Mouse (Mus musculus) limb, embryonic 13.5 days (tissue): Measurements from ENCODE around the gene Camta1. TPM values are rescaled to one million over a fixed set of nuclear protein-coding genes. Genes with fewer than 3 reads are reported as not detected.
A peak's percentile ranks its signal among the peaks of the same experiment; 100 is the strongest.

Experiments used
- ATAC-seq: fragments of 200-750 bp; cut with Nextera tagmentation; 2 replicates; pipeline ENCODE4 v1.8.0; 2017; ENCODE audit warnings: low read depth, moderate number of reproducible peaks, moderate TSS enrichment; ENCODE audit not compliant: low FRiP score
- H3K27ac ChIP-seq: fragments of 300-500 bp; sonication (generic); 2 replicates; pipeline ENCODE4 v1.5.1; 2015; ENCODE audit warnings: inconsistent platforms, mild to moderate bottlenecking, moderate library complexity
- H3K27me3 ChIP-seq: fragments of 300-500 bp; sonication (generic); 2 replicates; pipeline ENCODE4 v1.6.1; 2015; ENCODE audit warnings: mild to moderate bottlenecking, inconsistent platforms
- H3K36me3 ChIP-seq: fragments of 300-500 bp; sonication (generic); 2 replicates; pipeline ENCODE4 v1.6.1; 2015; ENCODE audit warnings: inconsistent platforms, mild to moderate bottlenecking, moderate library complexity
- H3K4me1 ChIP-seq: fragments of 300-500 bp; sonication (generic); 2 replicates; pipeline ENCODE4 v1.6.1; 2015; ENCODE audit warnings: inconsistent platforms
- H3K4me2 ChIP-seq: fragments of 300-500 bp; sonication (generic); replicated peaks from 2 replicates; pipeline ENCODE4 v1.6.1; 2015; ENCODE audit warnings: inconsistent platforms, mild to moderate bottlenecking, moderate library complexity
- H3K4me3 ChIP-seq: fragments of 300-500 bp; sonication (generic); 2 replicates; pipeline ENCODE4 v1.5.1; 2015; ENCODE audit warnings: moderate library complexity, mild to moderate bottlenecking, inconsistent platforms
- H3K9ac ChIP-seq: fragments of 300-500 bp; sonication (generic); 2 replicates; pipeline ENCODE4 v1.6.1; 2015; ENCODE audit warnings: mild to moderate bottlenecking, inconsistent platforms
- H3K9me3 ChIP-seq: fragments of 300-500 bp; sonication (generic); 2 replicates; pipeline ENCODE4 v1.6.1; 2016; ENCODE audit warnings: inconsistent platforms
- WGBS: fragments of 180-500 bp; shearing (Covaris S2); methylation state at CpG from one replicate; pipeline ENCODE4 v1.1.7; 2015; 5-methylcytosine and 5-hydroxymethylcytosine counted together
- polyA plus RNA-seq: library from polyadenylated mRNA; unstranded; fragments of >200 nt; fragmentation: Nextera tagmentation; extraction: Ambion mirVana; gene quantifications from 2 replicates; pipeline ENCODE4 v1.2.1, GENCODE M21; 2015

Camta1 gene
- polyA plus RNA-seq, 1 experiment from 2014 or later = 93.5 TPM

DNA sequence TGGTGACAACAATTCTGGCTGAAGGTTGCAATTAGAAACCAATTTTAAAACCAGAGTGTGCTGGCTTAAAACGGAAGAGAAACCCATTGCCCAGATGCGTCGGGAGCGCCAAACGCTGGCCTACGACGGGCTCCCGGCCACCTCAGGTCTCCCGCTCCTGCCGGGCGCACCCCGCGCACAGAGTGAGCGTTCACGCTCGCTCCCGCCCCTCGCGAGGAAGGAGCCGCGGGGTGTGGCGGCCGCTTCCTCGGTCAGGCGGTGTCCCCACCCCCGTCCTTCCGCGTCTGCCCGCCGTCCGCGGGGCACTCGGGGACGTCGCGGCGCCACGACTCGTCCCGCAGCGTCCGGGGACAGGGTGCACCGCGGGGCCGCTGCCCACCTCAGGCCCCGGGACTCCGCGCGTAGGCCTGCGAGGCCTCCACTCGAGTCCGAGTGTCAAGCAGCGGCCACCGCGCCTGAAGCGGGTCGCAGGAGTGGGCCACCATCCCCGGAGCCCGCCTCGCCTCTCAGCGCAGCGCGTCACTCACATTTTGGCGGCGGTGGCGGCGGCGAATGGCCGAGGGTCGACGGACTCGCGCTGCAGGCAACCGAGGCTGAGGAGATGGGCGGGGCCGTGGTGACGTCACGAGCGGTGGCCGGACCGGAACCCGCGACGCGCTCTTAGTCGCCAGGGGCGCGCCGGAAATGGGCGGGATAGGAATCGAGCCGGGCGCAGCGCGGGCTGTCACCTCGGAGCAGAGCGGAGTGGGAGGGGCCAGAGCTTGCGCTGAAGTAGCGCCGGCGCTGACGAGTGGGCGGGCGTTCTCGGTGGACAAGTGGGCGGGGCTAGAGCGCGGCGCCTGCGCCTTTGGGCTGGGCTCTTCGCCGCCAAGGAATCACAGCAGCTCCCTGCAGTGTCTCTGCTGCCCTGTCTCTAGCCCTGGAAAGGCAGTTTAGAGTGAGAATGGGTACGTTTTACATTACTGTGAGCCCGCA is 804.0 kb downstream of the Camta1 start, which contains the start of gene Vamp3:
Vamp3 (minus strand) TSS at position 617 of the 975 bp plus-strand sequence.
- H3K4me1 ChIP-seq = peaks cover 14% of the 10 kb centered on the region
- peaks cover 7% of the 10 kb centered on the region; the same call in 1 of the 2 replicates for H3K9me3 ChIP-seq
- H3K36me3 ChIP-seq = peaks cover 24% of the 10 kb centered on the region
- WGBS = under 1% methylated on average over 104 of the region's 114 CpGs
- peak within 1 kb of the TSS; percentile 84 for H3K9ac ChIP-seq
- H3K4me2 ChIP-seq = peak within 1 kb of the TSS; percentile 77
- peak within 1 kb of the TSS; percentile 87 for H3K27ac ChIP-seq
- ATAC-seq = peak; percentile 99
- no peaks in the 10 kb centered on the region for H3K27me3 ChIP-seq
- peak within 1 kb of the TSS; percentile 75 for H3K4me3 ChIP-seq

DNA sequence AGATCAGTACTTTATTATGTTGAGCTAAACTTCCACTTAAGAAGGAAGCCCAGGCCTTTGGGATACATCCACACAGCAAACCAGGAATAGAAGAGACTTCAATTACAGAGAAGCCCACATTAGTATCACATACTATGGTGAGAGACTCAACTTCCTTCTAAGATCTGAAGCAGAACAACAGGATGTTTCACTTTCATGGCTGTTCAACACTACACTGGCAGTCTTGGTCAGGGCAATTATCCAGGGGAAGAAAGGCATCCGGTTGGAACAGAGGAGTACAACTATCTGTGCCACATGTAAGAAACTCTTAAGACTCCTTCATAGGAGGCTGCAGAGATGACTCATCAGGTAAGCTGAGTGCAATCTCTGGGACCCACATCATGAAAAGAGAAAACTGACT is 810.5 kb downstream of the Camta1 start:
- no peaks in the 10 kb centered on the region for H3K9me3 ChIP-seq
- ATAC-seq = no peak
- H3K27me3 ChIP-seq = no peaks in the 10 kb centered on the region
- H3K27ac ChIP-seq = no peak overlapping the region
- peaks cover 78% of the 10 kb centered on the region for H3K36me3 ChIP-seq
- no peak overlapping the region for H3K9ac ChIP-seq
- H3K4me1 ChIP-seq = 0 out of 2 replicates have a peak, but pooled peaks cover 1% of the 10 kb centered on the region
- no peak overlapping the region for H3K4me3 ChIP-seq
- 88% methylated on average over 1 of the region's 1 CpGs for WGBS
- no peak overlapping the region for H3K4me2 ChIP-seq

DNA sequence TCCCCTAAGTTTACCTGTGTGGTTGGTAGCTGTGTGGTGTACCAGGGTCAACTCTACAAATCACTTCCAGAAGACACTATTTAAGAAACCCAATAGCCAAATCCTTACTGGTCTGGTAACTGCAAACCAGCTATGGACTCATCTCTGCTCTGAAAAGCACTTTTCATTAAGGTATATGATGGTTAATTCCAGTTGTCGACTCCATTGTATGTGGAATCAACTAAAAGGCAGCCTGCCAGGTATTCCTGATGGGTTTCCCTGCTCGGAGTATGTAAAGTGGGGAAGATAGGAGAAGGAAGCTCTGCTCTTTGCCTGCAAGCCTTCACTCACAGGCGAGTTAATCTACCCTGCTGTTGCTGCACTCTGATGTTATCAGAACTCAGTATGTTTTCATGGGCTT is 815.2 kb downstream of the Camta1 start:
- Histone ChIP-seq H3K27ac (no peak overlapping the region), H3K4me3 (no peak overlapping the region), H3K27me3 (no peaks in the 10 kb centered on the region), H3K9ac (no peak overlapping the region), H3K4me2 (no peak overlapping the region), H3K36me3 (peaks cover 46% of the 10 kb centered on the region), H3K9me3 (no peaks in the 10 kb centered on the region), H3K4me1 (peaks cover 17% of the 10 kb centered on the region)
- WGBS = 90% methylated on average over 3 of the region's 3 CpGs
- ATAC-seq = no peak

DNA sequence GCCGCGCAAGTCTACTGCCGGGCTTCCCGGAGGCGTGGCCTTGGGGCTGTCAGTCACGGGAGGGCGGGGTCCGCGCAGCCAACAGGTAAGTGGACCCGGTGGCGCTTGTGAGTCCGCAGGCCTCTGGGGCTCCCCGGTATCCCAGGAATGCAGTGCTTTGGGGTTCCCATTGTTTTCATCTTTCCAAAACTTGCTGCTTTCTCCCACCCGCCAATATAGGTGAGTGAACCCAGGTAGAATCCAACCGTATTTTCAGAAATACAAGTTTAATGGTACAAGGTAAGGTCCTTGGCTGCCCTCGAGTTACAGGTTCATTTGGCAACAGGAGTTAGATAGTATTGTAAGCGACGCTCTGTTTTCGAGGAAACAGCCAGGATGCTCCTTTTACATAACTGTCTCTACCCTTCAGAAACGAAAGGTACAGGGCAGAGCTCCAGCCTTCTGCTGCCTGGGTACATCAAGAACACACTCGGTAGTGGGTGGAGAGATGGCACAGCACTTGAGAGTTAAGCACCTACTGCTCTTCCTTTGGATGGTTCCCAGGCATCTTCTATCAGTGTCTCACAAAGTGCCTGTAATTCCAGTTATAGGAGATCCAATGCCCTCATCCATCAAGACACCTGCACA is 816.6 kb downstream of the Camta1 start:
- Histone ChIP-seq H3K4me1 (peaks cover 19% of the 10 kb centered on the region), H3K9me3 (no peaks in the 10 kb centered on the region), H3K36me3 (peaks cover 34% of the 10 kb centered on the region), H3K27me3 (no peaks in the 10 kb centered on the region), H3K4me3 (peak overlapping the region; percentile 64), H3K27ac (no peak overlapping the region), H3K4me2 (peak overlapping the region; percentile 98), H3K9ac (peak overlapping the region; percentile 51)
- 4% methylated on average over 21 of the region's 21 CpGs for WGBS
- ATAC-seq = no peak

DNA sequence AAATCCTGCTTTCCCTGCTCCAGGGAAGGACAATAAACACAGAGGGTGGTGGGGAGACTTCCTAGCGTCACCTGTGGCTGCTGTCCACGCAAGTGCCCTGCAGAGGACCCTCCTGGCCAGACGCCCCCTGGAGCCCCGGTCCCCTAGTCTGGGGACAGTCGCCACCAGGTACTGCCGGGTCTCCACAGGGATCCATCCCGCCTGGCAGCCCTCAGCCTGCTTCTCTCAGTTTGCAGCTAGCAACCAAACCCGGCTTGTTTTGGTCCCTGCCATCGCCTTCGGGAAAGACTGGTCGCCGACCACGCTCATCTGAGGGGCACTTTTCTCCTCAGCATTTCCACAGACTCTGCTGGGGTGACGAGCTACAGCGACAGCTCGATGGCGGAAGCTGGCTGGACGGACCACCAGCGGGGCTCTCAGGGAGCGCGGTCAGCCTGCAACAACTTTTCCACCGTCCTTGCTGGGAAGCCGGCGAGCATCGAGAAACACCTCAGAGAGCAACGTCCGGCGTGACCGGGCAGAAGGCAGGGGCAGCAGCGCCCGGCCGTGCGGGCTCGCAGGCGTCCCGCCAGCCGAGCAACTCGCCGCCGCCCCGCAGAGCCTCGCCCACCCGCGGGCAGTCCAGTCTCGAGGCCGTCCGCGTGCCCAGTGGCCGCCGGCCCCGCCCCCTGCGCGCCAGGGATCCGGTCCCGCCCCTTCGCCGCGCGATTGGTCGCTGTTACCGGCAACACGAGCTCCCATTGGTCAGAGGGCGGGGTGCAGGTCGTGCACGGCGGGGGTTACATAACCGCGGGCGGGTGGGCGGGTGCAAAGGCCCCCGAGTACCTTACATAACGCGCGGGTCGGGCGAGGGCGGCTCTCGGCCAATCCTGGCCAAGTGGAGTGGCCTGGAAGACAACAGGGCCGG is 817.4 kb downstream of the Camta1 start, which contains the start of gene Per3:
Per3 (minus strand) TSS at position 629 of the 907 bp plus-strand sequence.
- under 1% methylated on average over 54 of the region's 79 CpGs for WGBS
- peaks cover 26% of the 10 kb centered on the region for H3K36me3 ChIP-seq
- peak; percentile 98 for ATAC-seq
- no peaks in the 10 kb centered on the region for H3K9me3 ChIP-seq
- H3K27ac ChIP-seq = peak within 1 kb of the TSS; percentile 72; the same call in 1 of the 2 replicates
- no peaks in the 10 kb centered on the region for H3K27me3 ChIP-seq
- H3K4me1 ChIP-seq = peaks cover 19% of the 10 kb centered on the region
- H3K4me3 ChIP-seq = peak within 1 kb of the TSS; percentile 64
- peak within 1 kb of the TSS; percentile 76 for H3K9ac ChIP-seq
- H3K4me2 ChIP-seq = peak within 1 kb of the TSS; percentile 98

DNA sequence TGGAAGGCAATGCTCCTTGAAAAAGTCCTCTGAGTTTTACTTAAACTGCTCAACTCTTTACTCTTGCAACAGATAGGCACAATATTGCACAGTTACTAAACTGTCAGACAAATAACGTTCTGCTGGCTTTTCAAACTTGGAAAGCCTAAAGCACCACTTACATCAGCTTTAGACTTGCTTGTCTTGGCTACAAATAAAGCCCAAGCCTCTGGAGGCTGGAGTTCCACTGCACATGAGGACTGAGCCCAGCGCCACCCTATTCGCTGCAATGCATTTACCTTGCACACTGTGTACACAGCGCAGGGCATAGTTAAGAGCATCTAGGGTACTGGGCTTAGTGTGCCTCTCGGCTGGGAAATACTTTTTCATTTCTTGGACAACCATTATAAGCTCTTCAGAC is 818.4 kb downstream of the Camta1 start:
- Histone ChIP-seq H3K27me3 (no peaks in the 10 kb centered on the region), H3K4me2 (peak overlapping the region; percentile 98), H3K9me3 (no peaks in the 10 kb centered on the region), H3K9ac (0 out of 2 replicates have a peak overlapping the region, but pooled peaks have one; percentile 76), H3K36me3 (peaks cover 16% of the 10 kb centered on the region), H3K4me3 (peak overlapping the region; percentile 64), H3K4me1 (peaks cover 19% of the 10 kb centered on the region), H3K27ac (no peak overlapping the region)
- 41% methylated on average over 5 of the region's 5 CpGs for WGBS
- no peak for ATAC-seq

DNA sequence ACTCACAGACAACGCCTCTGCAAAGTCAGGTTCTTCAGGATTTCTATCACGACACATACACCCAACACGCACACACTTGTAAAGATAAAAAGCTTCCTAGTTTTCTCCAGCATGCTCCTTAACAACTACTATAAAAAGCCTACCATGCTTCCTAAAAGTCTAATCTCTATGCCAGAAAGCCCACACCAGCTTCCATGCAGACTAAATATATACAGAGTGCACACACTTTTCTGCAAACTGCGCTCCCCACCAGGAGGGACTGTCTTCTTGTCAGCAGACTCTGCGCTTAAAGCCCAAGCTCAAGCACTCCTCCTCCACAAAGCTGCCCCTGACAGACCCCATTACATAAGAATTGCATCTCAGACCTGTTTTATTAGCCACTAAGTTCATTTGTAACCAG is 820.2 kb downstream of the Camta1 start:
- no peak for ATAC-seq
- WGBS = 74% methylated on average over 5 of the region's 5 CpGs
- Histone ChIP-seq H3K27me3 (no peaks in the 10 kb centered on the region), H3K36me3 (peaks cover 5% of the 10 kb centered on the region), H3K9me3 (no peaks in the 10 kb centered on the region), H3K4me2 (no peak overlapping the region), H3K27ac (no peak overlapping the region), H3K9ac (no peak overlapping the region), H3K4me1 (peaks cover 19% of the 10 kb centered on the region), H3K4me3 (no peak overlapping the region)

DNA sequence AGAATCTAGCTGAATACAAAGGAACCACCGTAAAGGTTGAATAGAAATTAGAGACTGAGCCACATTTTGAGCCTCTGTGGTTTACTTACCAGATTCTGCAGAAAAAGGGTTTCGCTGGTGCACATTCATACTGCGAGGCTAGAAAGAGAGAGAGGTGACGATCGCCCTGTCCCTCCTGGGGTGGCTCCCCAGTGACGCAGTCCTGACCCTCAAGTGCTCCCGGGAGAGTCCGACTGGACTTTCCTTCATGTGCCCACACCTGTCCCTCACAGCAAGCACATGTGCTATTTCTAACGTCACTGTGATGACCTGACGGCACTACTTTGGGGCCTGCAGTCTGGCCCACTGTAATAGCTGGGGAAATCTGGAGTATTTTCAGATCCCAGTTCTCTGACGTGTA is 823.9 kb downstream of the Camta1 start:
- H3K4me2 ChIP-seq = no peak overlapping the region
- WGBS = 88% methylated on average over 11 of the region's 11 CpGs
- H3K27me3 ChIP-seq = no peaks in the 10 kb centered on the region
- H3K4me3 ChIP-seq = no peak overlapping the region
- peaks cover 3% of the 10 kb centered on the region; the same call in 1 of the 2 replicates for H3K4me1 ChIP-seq
- no peak overlapping the region for H3K27ac ChIP-seq
- peaks cover 9% of the 10 kb centered on the region; the same call in 1 of the 2 replicates for H3K36me3 ChIP-seq
- H3K9ac ChIP-seq = no peak overlapping the region
- no peaks in the 10 kb centered on the region for H3K9me3 ChIP-seq
- no peak for ATAC-seq

DNA sequence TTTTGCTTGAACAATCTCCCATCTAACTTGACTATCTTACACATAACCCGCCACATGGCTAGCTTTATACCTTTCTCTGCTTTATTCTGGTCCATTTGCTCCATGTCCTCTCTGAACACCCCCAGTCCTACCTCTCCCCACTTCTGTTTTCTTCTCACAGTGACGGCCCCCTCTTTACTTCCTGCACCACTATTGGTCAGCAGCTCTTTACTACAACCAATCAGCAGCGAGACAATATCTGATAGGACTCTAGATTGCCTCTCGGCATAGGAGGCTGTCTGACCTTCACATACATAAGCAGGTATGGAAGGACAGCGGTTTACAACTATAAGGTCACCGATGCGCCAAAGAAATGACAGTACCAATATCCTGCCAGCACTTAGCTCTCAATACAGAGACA is 825.2 kb downstream of the Camta1 start:
- Histone ChIP-seq H3K27ac (no peak overlapping the region), H3K9ac (no peak overlapping the region), H3K4me3 (no peak overlapping the region), H3K4me2 (no peak overlapping the region), H3K27me3 (no peaks in the 10 kb centered on the region), H3K9me3 (no peaks in the 10 kb centered on the region), H3K36me3 (peaks cover 9% of the 10 kb centered on the region; the same call in 1 of the 2 replicates), H3K4me1 (peaks cover 1% of the 10 kb centered on the region; the same call in 1 of the 2 replicates)
- 91% methylated on average over 7 of the region's 7 CpGs for WGBS
- no peak for ATAC-seq

DNA sequence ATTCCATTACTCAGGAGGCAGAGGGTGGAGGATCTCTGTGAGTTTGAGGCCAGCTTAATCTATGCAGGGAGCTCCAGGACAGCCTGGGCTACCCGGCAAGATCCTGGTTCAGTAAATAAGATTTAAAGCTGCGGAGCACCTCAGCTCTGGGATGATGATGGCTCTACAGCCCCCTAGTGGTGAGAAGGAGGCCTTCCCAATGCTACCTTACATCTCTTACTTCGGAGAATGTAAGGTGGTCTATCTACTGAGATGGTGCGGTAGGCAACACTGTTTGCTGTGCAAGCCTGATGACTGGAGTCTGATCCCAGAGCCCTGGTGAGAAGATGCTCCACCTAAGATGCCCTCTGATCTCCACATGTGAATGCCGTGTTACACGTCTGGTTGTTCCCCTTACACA is 834.7 kb downstream of the Camta1 start:
- H3K9me3 ChIP-seq = no peaks in the 10 kb centered on the region
- WGBS = 50% methylated on average over 6 of the region's 6 CpGs

DNA sequence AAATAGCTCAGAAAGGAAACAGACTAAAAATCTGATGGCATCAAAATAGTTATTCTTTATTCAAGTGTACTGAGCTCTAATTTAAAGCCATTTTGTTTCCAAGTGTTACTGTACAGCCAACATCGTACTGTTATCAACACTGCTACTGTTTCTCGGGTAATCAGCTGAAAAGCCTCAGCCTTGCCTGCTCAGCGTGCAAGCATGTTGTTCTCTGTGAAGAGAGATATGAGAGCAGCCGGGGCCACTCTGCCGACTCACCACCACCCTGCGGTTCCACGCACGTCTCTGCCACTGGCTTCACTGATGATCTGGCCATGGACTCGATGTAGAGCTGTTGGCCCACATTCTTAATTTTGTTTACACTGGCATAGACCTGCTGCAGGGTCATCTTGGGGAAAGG is 837.5 kb downstream of the Camta1 start:
- no peaks in the 10 kb centered on the region for H3K9me3 ChIP-seq
- WGBS = 92% methylated on average over 9 of the region's 9 CpGs
- no peak for ATAC-seq

More for the DNA sequence above, 834.7 kb downstream of the Camta1 start:
- Histone ChIP-seq H3K4me3 (no peak overlapping the region), H3K36me3 (peaks cover 29% of the 10 kb centered on the region), H3K27me3 (no peaks in the 10 kb centered on the region), H3K27ac (no peak overlapping the region), H3K9ac (no peak overlapping the region), H3K4me1 (no peaks in the 10 kb centered on the region), H3K4me2 (no peak overlapping the region)
- peak; percentile 40; the same call in 1 of the 2 replicates for ATAC-seq

More for the DNA sequence above, 837.5 kb downstream of the Camta1 start:
- peaks cover 35% of the 10 kb centered on the region for H3K36me3 ChIP-seq
- no peak overlapping the region for H3K4me3 ChIP-seq
- H3K4me2 ChIP-seq = no peak overlapping the region
- no peaks in the 10 kb centered on the region for H3K4me1 ChIP-seq
- H3K27me3 ChIP-seq = no peaks in the 10 kb centered on the region
- no peak overlapping the region for H3K9ac ChIP-seq
- H3K27ac ChIP-seq = no peak overlapping the region
